Mouse (Mus musculus): ENCODE measurements around the gene Apom. TPM values are rescaled to one million over a fixed set of nuclear protein-coding genes. Genes with fewer than 3 reads are reported as not detected.

Gene Apom
- total and polyA plus RNA-seq, 3 experiments = 0.15 to 0.79 TPM; not detected in 1

- Histone ChIP-seq H3K36me3 (ENCODE audit: control insufficient read depth in 1 of 2, insufficient read depth in 2 of 2, low read length in 2 of 2) (peaks cover 0 to 42% of the 10 kb centered on the region in 2 experiments; a peak in 2 of 4 replicates), H3K9ac (ENCODE audit: control insufficient read depth, low read depth, low read length, poor library complexity, severe bottlenecking) (peak overlapping the region; percentile 50), H3K4me1 (ENCODE audit: control insufficient read depth in 1 of 2, insufficient read depth in 2 of 2, low read length in 2 of 2) (peaks cover 20 to 56% of the 10 kb centered on the region in 2 experiments), H3K4me3 (ENCODE audit: control insufficient read depth in 1 of 2, insufficient read depth in 1 of 2, low read depth in 2 of 2, low read length in 2 of 2) (peak overlapping the region in 1 of 2 experiments; percentile 2; a peak in 1 of 4 replicates), H3K27me3 (ENCODE audit: control insufficient read depth in 1 of 2, insufficient read depth in 2 of 2, low read length in 2 of 2) (no peaks in the 10 kb centered on the region), H3K79me2 (ENCODE audit: control insufficient read depth, insufficient read depth, low read length, poor library complexity) (no peaks in the 10 kb centered on the region), H3K27ac (ENCODE audit: control insufficient read depth, low read depth, low read length) (peak overlapping the region; percentile 94), H3K9me3 (replicated peaks; ENCODE audit: insufficient read depth, low read length) (no peaks in the 10 kb centered on the region)
- DNase-seq (ENCODE audit: low read depth, low spot score) = peak; percentile 73
- TF ChIP-seq TAL1 (IDR thresholded peaks at IDR 0.05; ENCODE audit: low read length) = 0 out of 2 replicates have a peak, but pooled peaks have one; percentile 25
- TF ChIP-seq BHLHE40 (IDR thresholded peaks at IDR 0.05; ENCODE audit: borderline replicate concordance, low read depth, low read length) = no peak
- no peak for TF ChIP-seq POLR2A (IDR thresholded peaks at IDR 0.05; ENCODE audit: control insufficient read depth in 1 of 2, insufficient read depth in 1 of 2, low read depth in 1 of 2, low read length in 2 of 2, poor library complexity in 1 of 2)
- 0 out of 2 replicates have a peak, but pooled peaks have one; percentile 6 for TF ChIP-seq ETS1 (IDR thresholded peaks at IDR 0.05; ENCODE audit: low read depth, low read length)
- TF ChIP-seq RCOR1 (IDR thresholded peaks at IDR 0.05; ENCODE audit: low read depth, low read length) = no peak
- TF ChIP-seq MYC (IDR thresholded peaks at IDR 0.05; ENCODE audit: low read depth, low read length) = no peak
- no peak for TF ChIP-seq SIN3A (IDR thresholded peaks at IDR 0.05; ENCODE audit: low read length)
- no peak for TF ChIP-seq CHD1 (IDR thresholded peaks at IDR 0.05; ENCODE audit: low read depth, low read length)
- TF ChIP-seq MAX (IDR thresholded peaks at IDR 0.05; ENCODE audit: low read length) = peak; percentile 30; the same call in 1 of the 2 replicates
- TF ChIP-seq CHD2 (IDR thresholded peaks at IDR 0.05; ENCODE audit: low read length) = no peak
- TF ChIP-seq TCF12 (IDR thresholded peaks at IDR 0.05; ENCODE audit: low read depth, low read length) = no peak
- TF ChIP-seq MEF2A (IDR thresholded peaks at IDR 0.05; ENCODE audit: extremely low read depth, insufficient replicate concordance, low read depth, low read length, poor library complexity, severe bottlenecking) = no peak
- no peak for TF ChIP-seq MXI1 (IDR thresholded peaks at IDR 0.05; ENCODE audit: low read depth, low read length)
- no peak for TF ChIP-seq NRF1 (IDR thresholded peaks at IDR 0.05; ENCODE audit: insufficient read depth, low read depth, low read length, poor library complexity, severe bottlenecking)
- TF ChIP-seq USF2 (IDR thresholded peaks at IDR 0.05; ENCODE audit: borderline replicate concordance in 1 of 2, insufficient read depth in 1 of 2, low read depth in 1 of 2, low read length in 2 of 2) = no peak
- TF ChIP-seq ZKSCAN1 (IDR thresholded peaks at IDR 0.05; ENCODE audit: low read depth, low read length) = no peak
- TF ChIP-seq HCFC1 (IDR thresholded peaks at IDR 0.05; ENCODE audit: low read depth, low read length) = no peak
- no peak for TF ChIP-seq RAD21 (IDR thresholded peaks at IDR 0.05; ENCODE audit: low read depth, low read length)
- TF ChIP-seq CTCF (IDR thresholded peaks at IDR 0.05 in 2 of 3, conservative IDR thresholded peaks at IDR 0.05 in 1 of 3; ENCODE audit: control insufficient read depth in 1 of 3, insufficient read depth in 1 of 3, low read depth in 2 of 3, low read length in 3 of 3, poor library complexity in 1 of 3, severe bottlenecking in 1 of 3) = no peak
- TF ChIP-seq E2F4 (IDR thresholded peaks at IDR 0.05; ENCODE audit: borderline replicate concordance, low read depth, low read length) = no peak
- no peak for TF ChIP-seq ZMIZ1 (IDR thresholded peaks at IDR 0.05; ENCODE audit: low read depth, low read length)
- TF ChIP-seq USF1 (IDR thresholded peaks at IDR 0.05; ENCODE audit: low read depth, low read length) = peak; percentile 71
Measured at GRCm38 (mm10) chr17:35080710-35081109, 51.1 kb downstream of the Apom start.
